Mouse (Mus musculus) heart, postnatal 0 days (tissue): ENCODE data around the gene Ak9. TPM values are rescaled to one million over a fixed set of nuclear protein-coding genes. Genes with fewer than 3 reads are reported as not detected.

Experiments used
- ATAC-seq: fragments of 200-750 bp; cut with Nextera tagmentation; 2 replicates; pipeline ENCODE4 v1.8.0; 2017; ENCODE audit warnings: low read depth, moderate number of reproducible peaks, moderate library complexity; ENCODE audit not compliant: insufficient read depth
- DNase-seq: peaks from one replicate; pipeline ENCODE4 v3.0.0-alpha.2; 2016; ENCODE audit warnings: low spot score
- H3K27ac ChIP-seq: fragments of 300-500 bp; sonication (generic); 2 replicates; pipeline ENCODE4 v1.5.1; 2014; ENCODE audit warnings: low read depth, mild to moderate bottlenecking
- H3K27me3 ChIP-seq: fragments of 300-500 bp; sonication (generic); 2 replicates; pipeline ENCODE4 v1.6.1; 2014; ENCODE audit warnings: low read length, mixed read lengths; ENCODE audit not compliant: control insufficient read depth, insufficient read depth
- H3K36me3 ChIP-seq: fragments of 300-500 bp; sonication (generic); replicated peaks from 2 replicates; pipeline ENCODE4 v1.6.1; 2014; ENCODE audit warnings: low read length, mixed read lengths; ENCODE audit not compliant: control insufficient read depth, insufficient read depth
- H3K4me1 ChIP-seq: fragments of 300-500 bp; sonication (generic); 2 replicates; pipeline ENCODE4 v1.6.1; 2014; ENCODE audit warnings: antibody characterized with exemption; ENCODE audit not compliant: control insufficient read depth, insufficient read depth
- H3K4me2 ChIP-seq: fragments of 300-500 bp; sonication (generic); 2 replicates; pipeline ENCODE4 v1.6.1; 2014; ENCODE audit warnings: low read depth, mild to moderate bottlenecking, low read length, moderate library complexity
- H3K4me3 ChIP-seq: fragments of 300-500 bp; sonication (generic); 2 replicates; pipeline ENCODE4 v1.5.1; 2014; ENCODE audit warnings: low read depth, low read length
- H3K9ac ChIP-seq: fragments of 300-500 bp; sonication (generic); replicated peaks from 2 replicates; pipeline ENCODE4 v1.6.1; 2014; ENCODE audit warnings: low read depth, low read length, mixed read lengths
- H3K9me3 ChIP-seq: fragments of 300-500 bp; sonication (generic); replicated peaks from 2 replicates; pipeline ENCODE4 v1.6.1; 2016; ENCODE audit warnings: low read length; ENCODE audit not compliant: control insufficient read depth
- CTCF ChIP-seq: IDR thresholded peaks from 2 replicates; pipeline ENCODE4 v1.5.1; 2016; ENCODE audit warnings: antibody characterized with exemption, control low read depth, low read depth
- EP300 ChIP-seq: IDR thresholded peaks from 2 replicates; pipeline ENCODE4 v1.6.1; 2016; ENCODE audit warnings: antibody characterized with exemption, low read depth
- WGBS: fragments of 180-500 bp; shearing (Covaris S2); extraction: QIAGEN DNeasy Blood & Tissue Kit; methylation state at CpG from one replicate; pipeline ENCODE4 v1.1.7; 2014; 5-methylcytosine and 5-hydroxymethylcytosine counted together
- polyA plus RNA-seq: library from polyadenylated mRNA; unstranded; fragments of >200 nt; fragmentation: Nextera tagmentation; extraction: Ambion mirVana; gene quantifications from 2 replicates; pipeline ENCODE4 v1.2.1, GENCODE M21; 2015
- total RNA-seq: library from RNA; depleted of rRNA; stranded (reverse); fragments of >200 nt; gene quantifications from 2 replicates; pipeline ENCODE4 v1.2.3, GENCODE M21; 2014; ENCODE audit warnings: low replicate concordance

Gene Ak9
- total and polyA plus RNA-seq, 2 experiments from 2014 or later = 0.23 to 0.29 TPM

DNA sequence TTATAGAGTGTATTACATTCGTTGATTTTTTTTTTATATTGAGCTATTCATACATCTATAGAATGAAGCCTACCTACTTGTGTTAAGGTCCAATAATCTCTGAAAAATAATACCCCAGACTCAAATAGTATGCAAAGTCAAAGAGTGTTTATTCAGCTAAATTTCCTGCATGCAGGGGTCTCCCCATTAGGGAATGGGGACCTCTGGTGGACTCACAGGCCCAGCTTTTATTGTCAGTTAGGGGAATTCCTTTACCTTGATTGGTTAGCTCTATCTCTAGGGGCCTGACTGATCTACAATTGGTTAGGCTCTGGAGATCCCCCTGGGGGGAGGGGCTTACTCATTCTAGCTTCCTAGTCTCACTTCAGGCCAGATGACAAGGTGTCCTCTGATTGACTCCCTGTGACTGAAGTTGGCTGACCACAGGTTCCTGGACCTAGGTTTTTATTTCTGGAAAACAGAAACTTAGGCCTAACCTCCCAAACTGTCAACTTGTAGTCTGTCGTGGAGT is 28.8 kb downstream of the Ak9 start:
- Histone ChIP-seq H3K27me3 (no peaks in the 10 kb centered on the region), H3K9me3 (no peaks in the 10 kb centered on the region), H3K4me2 (no peak overlapping the region), H3K4me1 (no peaks in the 10 kb centered on the region), H3K4me3 (no peak overlapping the region), H3K9ac (no peak overlapping the region), H3K27ac (0 out of 2 replicates have a peak overlapping the region, but pooled peaks have one; percentile 30), H3K36me3 (no peaks in the 10 kb centered on the region)
- DNase-seq (peak; percentile 36), ATAC-seq (peak; percentile 89)
- TF ChIP-seq EP300 = no peak
- peak; percentile 30 for TF ChIP-seq CTCF
- 44% methylated on average over 2 of the region's 2 CpGs for WGBS

DNA sequence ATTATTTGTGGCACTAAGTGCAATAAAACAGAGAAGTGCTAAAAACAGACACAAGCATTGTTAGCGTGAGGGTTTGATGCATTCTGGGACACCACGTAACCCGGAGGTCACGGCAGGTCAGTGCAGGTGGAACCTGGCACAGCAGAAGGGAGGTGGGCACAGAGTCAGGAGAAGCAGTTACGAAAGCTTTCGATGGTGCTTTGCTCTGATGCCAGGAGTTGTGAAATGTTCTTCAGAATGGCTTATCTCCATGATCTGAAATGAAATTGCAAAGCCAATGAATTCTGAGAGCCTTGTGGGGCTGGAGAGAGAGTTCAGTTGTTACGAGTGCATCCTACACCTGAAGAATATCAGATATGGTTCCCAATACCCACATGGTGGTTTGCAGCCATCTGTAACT is 37.6 kb downstream of the Ak9 start:
- H3K4me3 ChIP-seq = no peak overlapping the region
- no peak overlapping the region for H3K4me2 ChIP-seq
- TF ChIP-seq EP300 (no peak), CTCF (no peak)
- no peaks in the 10 kb centered on the region for H3K4me1 ChIP-seq
- no peaks in the 10 kb centered on the region for H3K27me3 ChIP-seq
- WGBS = 83% methylated on average over 7 of the region's 7 CpGs
- no peaks in the 10 kb centered on the region for H3K36me3 ChIP-seq
- no peak overlapping the region for H3K9ac ChIP-seq
- H3K27ac ChIP-seq = no peak overlapping the region
- no peak for DNase-seq
- no peaks in the 10 kb centered on the region for H3K9me3 ChIP-seq
- no peak for ATAC-seq

DNA sequence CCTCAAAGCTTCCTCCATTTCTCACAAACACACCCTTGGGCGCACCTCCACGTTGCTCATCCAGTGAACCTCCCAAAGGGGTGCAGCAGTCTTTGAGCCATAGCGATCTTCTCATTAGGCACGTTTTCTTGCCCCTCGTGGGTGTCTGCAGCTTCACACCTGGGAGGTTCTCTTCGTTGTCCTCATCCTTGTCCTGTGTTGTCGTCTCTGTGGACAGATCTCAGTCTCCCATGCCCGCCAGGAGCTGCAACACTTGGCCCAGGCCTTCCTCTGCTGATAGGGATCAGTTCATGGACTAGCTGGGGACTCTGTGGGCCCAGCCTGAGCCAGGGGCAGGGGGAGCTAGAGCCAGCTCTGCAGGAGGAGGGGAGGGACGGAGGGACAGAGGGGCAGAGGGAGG is 61.3 kb downstream of the Ak9 start:
- ATAC-seq (no peak), DNase-seq (no peak)
- 89% methylated on average over 9 of the region's 9 CpGs for WGBS
- Histone ChIP-seq H3K9ac (no peak overlapping the region), H3K27ac (no peak overlapping the region), H3K4me1 (no peaks in the 10 kb centered on the region), H3K36me3 (no peaks in the 10 kb centered on the region), H3K27me3 (no peaks in the 10 kb centered on the region), H3K4me2 (no peak overlapping the region), H3K4me3 (no peak overlapping the region), H3K9me3 (no peaks in the 10 kb centered on the region)
- TF ChIP-seq CTCF (no peak), EP300 (no peak)

DNA sequence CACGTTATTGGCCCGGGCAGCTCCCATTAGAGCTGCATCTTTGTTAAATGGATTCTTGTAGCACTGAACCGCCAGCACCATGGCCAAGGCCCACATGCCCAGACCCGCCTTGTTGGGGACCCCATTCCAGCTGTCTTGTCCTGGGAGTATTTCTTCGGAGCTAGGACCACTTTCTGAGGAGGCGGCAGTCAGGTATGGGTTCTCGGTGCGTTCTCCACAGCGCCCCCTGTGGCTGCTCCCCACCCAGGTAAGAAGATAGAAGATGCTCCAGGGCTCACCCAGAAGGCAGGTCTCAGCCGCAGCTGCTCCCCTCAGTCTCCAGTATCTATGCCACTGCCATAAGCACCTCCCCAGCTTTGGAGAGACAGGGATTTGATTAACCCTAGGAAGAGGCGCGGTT is 76.7 kb downstream of the Ak9 start:
- Histone ChIP-seq H3K4me2 (no peak overlapping the region), H3K9me3 (no peaks in the 10 kb centered on the region), H3K4me3 (no peak overlapping the region), H3K36me3 (no peaks in the 10 kb centered on the region), H3K27ac (no peak overlapping the region), H3K4me1 (no peaks in the 10 kb centered on the region), H3K27me3 (no peaks in the 10 kb centered on the region), H3K9ac (no peak overlapping the region)
- WGBS = 69% methylated on average over 12 of the region's 12 CpGs
- DNase-seq (no peak), ATAC-seq (no peak)
- no peak for TF ChIP-seq CTCF
- no peak for TF ChIP-seq EP300

DNA sequence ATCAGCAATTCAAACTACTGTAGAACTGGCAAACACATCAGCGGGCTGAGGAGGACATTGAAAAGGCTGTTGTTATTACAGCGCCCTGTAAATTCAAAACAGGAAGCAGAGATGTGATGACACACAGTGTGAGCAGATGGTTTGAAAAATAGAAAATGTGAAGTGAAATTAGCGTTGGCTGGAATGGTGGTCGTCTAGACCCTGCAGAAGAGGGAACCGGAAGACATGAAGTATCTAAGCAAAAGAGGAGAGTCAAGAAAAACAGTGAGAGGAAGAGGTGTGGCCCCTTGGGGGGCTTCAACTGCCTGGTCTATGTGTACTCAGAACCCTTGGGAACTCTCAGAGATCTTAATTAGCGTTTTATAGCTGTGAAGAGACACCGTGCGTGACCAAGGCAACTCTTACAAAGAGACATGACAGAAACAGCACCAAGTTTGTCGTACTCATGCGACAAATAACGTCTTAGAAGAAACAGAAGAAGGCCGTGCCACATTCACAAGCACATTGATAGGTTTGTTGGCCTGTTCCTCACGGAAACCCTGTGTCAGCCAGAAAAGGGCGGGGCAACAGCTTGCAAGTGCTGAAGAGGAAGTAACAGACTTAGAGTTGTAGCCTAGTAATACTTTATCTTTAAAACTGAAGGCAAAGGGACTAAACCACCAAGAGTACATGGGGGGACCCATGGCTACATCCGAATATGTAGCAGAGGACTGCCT is 81.9 kb downstream of the Ak9 start:
- H3K9ac ChIP-seq = no peak overlapping the region
- ATAC-seq (no peak), DNase-seq (no peak)
- TF ChIP-seq CTCF = no peak
- no peak for TF ChIP-seq EP300
- WGBS = 69% methylated on average over 15 of the region's 15 CpGs
- H3K4me1 ChIP-seq = no peaks in the 10 kb centered on the region
- no peak overlapping the region for H3K4me3 ChIP-seq
- H3K27ac ChIP-seq = no peak overlapping the region
- no peaks in the 10 kb centered on the region for H3K9me3 ChIP-seq
- H3K4me2 ChIP-seq = no peak overlapping the region
- H3K27me3 ChIP-seq = no peaks in the 10 kb centered on the region
- no peaks in the 10 kb centered on the region for H3K36me3 ChIP-seq

DNA sequence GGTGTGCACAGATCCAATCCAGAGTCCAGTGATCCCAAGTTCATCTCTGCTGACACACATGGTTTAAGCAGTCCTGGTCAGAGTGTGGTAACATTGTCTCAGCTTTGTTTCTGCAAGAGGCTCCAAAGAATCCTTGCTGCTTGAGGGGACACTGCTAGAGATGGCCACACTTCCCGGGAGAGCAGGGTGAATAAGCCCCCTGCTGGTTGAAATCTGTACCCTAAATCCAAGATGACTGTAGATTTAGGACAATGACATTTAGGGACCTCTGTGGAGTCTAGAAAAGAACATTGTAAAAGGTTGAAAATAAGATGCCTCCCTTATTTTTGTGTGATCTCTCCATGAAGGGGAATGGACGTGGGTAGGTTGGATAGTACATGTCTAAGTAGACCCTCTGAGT is 89.8 kb downstream of the Ak9 start:
- Histone ChIP-seq H3K9me3 (no peaks in the 10 kb centered on the region), H3K4me3 (no peak overlapping the region), H3K4me1 (no peaks in the 10 kb centered on the region), H3K4me2 (no peak overlapping the region), H3K27me3 (no peaks in the 10 kb centered on the region), H3K36me3 (no peaks in the 10 kb centered on the region), H3K9ac (no peak overlapping the region), H3K27ac (no peak overlapping the region)
- ATAC-seq (no peak), DNase-seq (no peak)
- TF ChIP-seq CTCF (peak; percentile 35), EP300 (no peak)
- 59% methylated on average over 2 of the region's 2 CpGs for WGBS
